Mouse (Mus musculus): ENCODE results near the gene Oxsr1. TPM values are rescaled to one million over a fixed set of nuclear protein-coding genes. Genes with fewer than 3 reads are reported as not detected.
"Not testable (repeated sequence)": the region's sequence is repeated elsewhere in the genome, so short reads cannot be mapped to it uniquely, and the experiment has no call there.

The Oxsr1 gene
- polyA plus RNA-seq, 1 experiment from 2014 or later: 7.9 TPM

DNA sequence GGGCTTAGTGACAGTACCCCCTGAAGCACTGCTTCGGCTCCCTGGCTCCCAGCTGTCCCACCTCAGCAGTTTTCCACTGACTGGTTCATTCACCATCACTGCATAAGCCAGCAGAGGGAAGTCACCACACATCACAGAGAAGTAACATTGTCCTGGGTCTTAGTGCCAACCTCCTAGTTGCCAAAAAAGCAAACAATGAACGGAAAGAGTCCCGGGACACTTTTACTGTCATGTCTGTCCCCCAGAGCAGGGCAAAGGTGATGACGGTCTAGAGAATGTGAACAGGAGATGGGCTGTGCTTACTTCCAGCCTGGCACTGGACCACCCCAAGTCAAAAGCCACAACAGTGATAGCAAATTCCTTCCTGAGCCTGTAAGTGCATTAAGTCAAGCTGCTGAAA, 83.4 kb downstream of the Oxsr1 start:
- WGBS: 88% methylated on average over 4 of the region's 4 CpGs

GRCm38 (mm10) chr9:119231552-119231951, 90.7 kb downstream of the Oxsr1 start:
- 54% methylated on average over 4 of the region's 7 CpGs for WGBS
- no peak for ATAC-seq
- no peak overlapping the region for H3K27ac ChIP-seq (ENCODE audit: low read depth, low read length)
- H3K9me3 ChIP-seq (ENCODE audit: control insufficient read depth): no peaks in the 10 kb centered on the region
- no peak for TF ChIP-seq CTCF (IDR thresholded peaks at IDR 0.05; ENCODE audit: low read depth)
- H3K9ac ChIP-seq (ENCODE audit: low read depth, low read length): no peak overlapping the region
- H3K4me1 ChIP-seq (replicated peaks; ENCODE audit: control insufficient read depth, insufficient read depth, low read length): no peaks in the 10 kb centered on the region
- no peak overlapping the region for H3K4me3 ChIP-seq (ENCODE audit: low read depth, low read length)
- H3K4me2 ChIP-seq (replicated peaks; ENCODE audit: low read depth): peak overlapping the region; percentile 42; the same call in 1 of the 2 replicates
- no peaks in the 10 kb centered on the region for H3K36me3 ChIP-seq (ENCODE audit: control insufficient read depth, insufficient read depth)
- H3K27me3 ChIP-seq (replicated peaks; ENCODE audit: control insufficient read depth, insufficient read depth, low read length): no peaks in the 10 kb centered on the region

More for the DNA sequence above, 83.4 kb downstream of the Oxsr1 start:
- no peaks in the 10 kb centered on the region for H3K9me3 ChIP-seq (ENCODE audit: control insufficient read depth)
- peaks cover 15% of the 10 kb centered on the region; the same call in 1 of the 2 replicates for H3K4me1 ChIP-seq (replicated peaks; ENCODE audit: control insufficient read depth, insufficient read depth, low read length)
- H3K4me3 ChIP-seq (ENCODE audit: low read depth, low read length): no peak overlapping the region
- no peaks in the 10 kb centered on the region for H3K27me3 ChIP-seq (replicated peaks; ENCODE audit: control insufficient read depth, insufficient read depth, low read length)
- H3K36me3 ChIP-seq (ENCODE audit: control insufficient read depth, insufficient read depth): peaks cover 20% of the 10 kb centered on the region
- no peak for ATAC-seq
- H3K4me2 ChIP-seq (replicated peaks; ENCODE audit: low read depth): no peak overlapping the region
- no peak overlapping the region for H3K9ac ChIP-seq (ENCODE audit: low read depth, low read length)
- TF ChIP-seq CTCF (IDR thresholded peaks at IDR 0.05; ENCODE audit: low read depth): no peak
- peak overlapping the region; percentile 50; the same call in 1 of the 2 replicates for H3K27ac ChIP-seq (ENCODE audit: low read depth, low read length)

DNA sequence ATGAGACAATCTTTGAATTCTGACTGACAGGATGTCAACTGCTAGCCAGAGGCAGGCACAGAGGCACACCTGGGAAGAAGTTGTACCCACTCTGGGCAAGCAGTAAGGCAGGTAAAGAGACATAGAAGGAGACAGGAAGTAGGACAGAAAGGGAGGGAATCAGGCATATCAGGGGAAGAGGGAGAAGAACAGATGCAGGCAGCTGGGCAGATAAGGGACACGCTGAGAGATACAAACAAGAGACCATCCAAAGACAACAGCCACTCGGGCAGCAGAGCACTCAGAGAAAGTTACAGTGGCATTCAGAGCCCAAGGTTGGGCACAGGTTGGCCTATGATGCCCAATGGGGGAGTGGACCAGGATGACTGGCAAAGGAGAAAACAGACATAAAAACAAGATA, 91.4 kb downstream of the Oxsr1 start:
- H3K9me3 ChIP-seq (ENCODE audit: control insufficient read depth): no peaks in the 10 kb centered on the region
- no peak overlapping the region for H3K4me2 ChIP-seq (replicated peaks; ENCODE audit: low read depth)
- H3K4me1 ChIP-seq (replicated peaks; ENCODE audit: control insufficient read depth, insufficient read depth, low read length): no peaks in the 10 kb centered on the region
- TF ChIP-seq CTCF (IDR thresholded peaks at IDR 0.05; ENCODE audit: low read depth): no peak
- no peaks in the 10 kb centered on the region for H3K36me3 ChIP-seq (ENCODE audit: control insufficient read depth, insufficient read depth)
- no peak overlapping the region for H3K4me3 ChIP-seq (ENCODE audit: low read depth, low read length)
- 54% methylated on average over 2 of the region's 2 CpGs for WGBS
- H3K27ac ChIP-seq (ENCODE audit: low read depth, low read length): no peak overlapping the region
- no peak overlapping the region for H3K9ac ChIP-seq (ENCODE audit: low read depth, low read length)
- H3K27me3 ChIP-seq (replicated peaks; ENCODE audit: control insufficient read depth, insufficient read depth, low read length): no peaks in the 10 kb centered on the region
- ATAC-seq: no peak

GRCm38 (mm10) chr9:119220249-119220648, 102.0 kb downstream of the Oxsr1 start:
- H3K9ac ChIP-seq (ENCODE audit: low read depth, low read length): no peak overlapping the region
- no peak for ATAC-seq
- H3K9me3 ChIP-seq (ENCODE audit: control insufficient read depth): peaks cover 5% of the 10 kb centered on the region; the same call in 1 of the 2 replicates
- no peak for TF ChIP-seq CTCF (IDR thresholded peaks at IDR 0.05; ENCODE audit: low read depth)
- H3K36me3 ChIP-seq (ENCODE audit: control insufficient read depth, insufficient read depth): 0 out of 2 replicates have a peak, but pooled peaks cover 3% of the 10 kb centered on the region
- H3K4me2 ChIP-seq (replicated peaks; ENCODE audit: low read depth): no peak overlapping the region
- H3K27ac ChIP-seq (ENCODE audit: low read depth, low read length): no peak overlapping the region
- WGBS: 76% methylated on average over 4 of the region's 4 CpGs
- no peaks in the 10 kb centered on the region for H3K27me3 ChIP-seq (replicated peaks; ENCODE audit: control insufficient read depth, insufficient read depth, low read length)
- H3K4me1 ChIP-seq (replicated peaks; ENCODE audit: control insufficient read depth, insufficient read depth, low read length): no peaks in the 10 kb centered on the region
- H3K4me3 ChIP-seq (ENCODE audit: low read depth, low read length): no peak overlapping the region

DNA sequence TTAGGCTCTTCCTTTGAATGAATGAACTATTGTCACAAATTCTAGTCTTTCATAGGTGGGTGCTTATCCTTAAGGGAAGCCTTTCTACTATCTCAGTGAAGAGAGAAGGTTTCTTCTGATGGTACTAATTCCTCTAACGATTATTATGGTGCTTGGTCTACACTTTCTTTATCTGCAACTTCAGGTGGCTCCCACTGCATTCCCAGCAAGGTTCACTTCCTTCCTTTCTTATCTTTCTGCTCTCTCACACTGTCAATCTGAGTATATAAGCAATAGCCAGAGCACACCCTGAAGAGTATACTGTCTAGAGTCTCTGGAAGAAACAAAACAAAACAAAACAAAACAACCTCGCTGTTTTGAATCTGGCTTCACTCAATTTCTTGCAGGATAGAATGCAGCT, 102.6 kb downstream of the Oxsr1 start:
- Histone ChIP-seq H3K9ac (ENCODE audit: low read depth, low read length) (no peak overlapping the region), H3K4me2 (replicated peaks; ENCODE audit: low read depth) (no peak overlapping the region), H3K4me1 (replicated peaks; ENCODE audit: control insufficient read depth, insufficient read depth, low read length) (no peaks in the 10 kb centered on the region), H3K27me3 (replicated peaks; ENCODE audit: control insufficient read depth, insufficient read depth, low read length) (no peaks in the 10 kb centered on the region), H3K4me3 (ENCODE audit: low read depth, low read length) (no peak overlapping the region), H3K27ac (ENCODE audit: low read depth, low read length) (no peak overlapping the region; the same call in 1 of the 2 replicates), H3K36me3 (ENCODE audit: control insufficient read depth, insufficient read depth) (0 out of 2 replicates have a peak, but pooled peaks cover 3% of the 10 kb centered on the region), H3K9me3 (ENCODE audit: control insufficient read depth) (peaks cover 5% of the 10 kb centered on the region; the same call in 1 of the 2 replicates)
- TF ChIP-seq CTCF (IDR thresholded peaks at IDR 0.05; ENCODE audit: low read depth): no peak
- WGBS: 63% methylated on average over 2 of the region's 2 CpGs
- ATAC-seq: no peak

- H3K27ac ChIP-seq (ENCODE audit: low read depth, low read length); H3K27me3 ChIP-seq (replicated peaks; ENCODE audit: control insufficient read depth, insufficient read depth, low read length); ATAC-seq; H3K4me3 ChIP-seq (ENCODE audit: low read depth, low read length); H3K9me3 ChIP-seq (ENCODE audit: control insufficient read depth); H3K36me3 ChIP-seq (ENCODE audit: control insufficient read depth, insufficient read depth); H3K4me2 ChIP-seq (replicated peaks; ENCODE audit: low read depth); H3K9ac ChIP-seq (ENCODE audit: low read depth, low read length); H3K4me1 ChIP-seq (replicated peaks; ENCODE audit: control insufficient read depth, insufficient read depth, low read length): not testable (repeated sequence)
- 51% methylated on average over 2 of the region's 2 CpGs for WGBS
Measured at GRCm38 (mm10) chr9:119215341-119215740, 106.9 kb downstream of the Oxsr1 start.

DNA sequence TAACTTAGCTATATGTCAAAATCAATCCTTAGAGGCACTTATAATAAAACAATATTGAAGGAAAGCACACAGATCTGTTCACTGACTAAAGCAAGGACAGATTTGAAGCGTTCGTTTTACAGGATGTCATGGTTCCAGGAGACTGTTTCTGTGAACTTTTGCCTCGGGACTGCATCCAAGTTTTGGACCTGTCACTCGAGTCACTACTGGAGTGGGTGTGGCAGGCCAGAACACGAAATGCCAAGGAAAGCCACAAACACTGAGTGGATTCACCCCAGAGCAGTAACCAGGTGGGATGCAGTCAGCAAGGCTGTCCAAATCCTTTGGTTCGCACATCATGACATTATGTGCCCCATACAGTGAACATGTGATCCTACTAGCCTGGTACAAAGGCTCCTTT, 107.6 kb downstream of the Oxsr1 start:
- WGBS: 90% methylated on average over 6 of the region's 6 CpGs
- TF ChIP-seq CTCF (IDR thresholded peaks at IDR 0.05; ENCODE audit: low read depth): no peak
- Histone ChIP-seq H3K27me3 (replicated peaks; ENCODE audit: control insufficient read depth, insufficient read depth, low read length) (no peaks in the 10 kb centered on the region), H3K9me3 (ENCODE audit: control insufficient read depth) (peaks cover 5% of the 10 kb centered on the region; the same call in 1 of the 2 replicates), H3K27ac (ENCODE audit: low read depth, low read length) (no peak overlapping the region), H3K4me1 (replicated peaks; ENCODE audit: control insufficient read depth, insufficient read depth, low read length) (no peaks in the 10 kb centered on the region), H3K36me3 (ENCODE audit: control insufficient read depth, insufficient read depth) (0 out of 2 replicates have a peak, but pooled peaks cover 3% of the 10 kb centered on the region), H3K4me3 (ENCODE audit: low read depth, low read length) (no peak overlapping the region), H3K4me2 (replicated peaks; ENCODE audit: low read depth) (no peak overlapping the region), H3K9ac (ENCODE audit: low read depth, low read length) (no peak overlapping the region)
- ATAC-seq: no peak
